Mouse (Mus musculus) adrenal gland, postnatal 14 days (tissue): Measurements from ENCODE around the gene Gse1. TPM values are rescaled to one million over a fixed set of nuclear protein-coding genes. Genes with fewer than 3 reads are reported as not detected.

Source experiments
- DNase-seq: peaks from one replicate; pipeline ENCODE4 v3.0.0; 2021; ENCODE audit warnings: mixed read lengths
- total RNA-seq: library from RNA; stranded (reverse); gene quantifications from 2 replicates; pipeline ENCODE4 v1.2.3, GENCODE M21; 2021

The Gse1 gene
- total RNA-seq, 1 experiment from 2014 or later = 29.9 TPM

DNA sequence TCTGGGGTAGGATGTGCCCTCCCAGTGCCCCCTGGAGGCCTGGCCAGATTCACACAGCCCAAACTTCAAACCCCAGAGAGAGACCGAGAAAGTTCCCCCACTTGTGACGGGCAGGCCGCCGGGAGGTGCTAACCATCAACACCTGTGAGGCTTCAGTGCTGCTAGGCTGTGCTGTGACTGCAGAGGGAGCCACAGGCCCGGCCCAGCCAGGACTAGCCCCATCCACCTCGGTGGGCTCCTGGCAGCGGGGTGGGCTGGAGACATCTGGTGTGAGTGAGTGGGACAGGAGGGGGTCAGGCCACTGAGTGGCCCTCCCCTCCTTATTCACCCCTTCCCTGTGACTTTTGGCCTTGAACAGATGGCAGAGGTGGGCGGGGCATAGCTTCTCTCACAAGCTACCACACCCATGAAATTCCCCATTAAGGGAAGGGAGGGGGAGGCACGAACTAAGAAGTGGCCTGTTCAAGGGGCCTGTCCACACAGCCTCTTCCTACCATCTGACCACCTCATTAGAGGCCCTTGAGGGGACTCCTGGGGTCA lies 179.5 kb downstream of the Gse1 start:
- DNase-seq = peak; percentile 51

GRCm38 (mm10) chr8:120408241-120409215 lies 180.3 kb downstream of the Gse1 start:
- no peak for DNase-seq

- no peak for DNase-seq
Observed at GRCm38 (mm10) chr8:120409371-120410013, 181.2 kb downstream of the Gse1 start.

DNA sequence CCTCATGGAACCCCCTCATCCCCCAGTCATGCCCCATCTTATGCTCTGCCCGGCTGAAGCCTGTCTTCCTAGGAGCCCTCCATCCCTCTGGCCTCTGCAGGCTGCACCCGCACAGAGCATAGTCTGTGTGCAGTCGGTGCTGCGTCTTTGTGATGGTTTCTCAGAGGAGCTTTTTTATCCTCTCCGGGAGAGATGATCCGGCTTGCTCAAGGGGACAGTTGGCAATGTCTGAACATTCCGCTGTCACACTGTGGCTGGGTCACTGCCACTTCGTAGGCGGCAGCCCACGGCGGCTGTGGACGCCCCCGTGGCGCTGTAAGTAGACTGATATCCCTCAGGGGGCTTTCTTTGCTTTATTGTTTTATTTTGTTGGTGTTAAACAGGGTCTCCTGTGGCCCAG lies 182.8 kb downstream of the Gse1 start:
- no peak for DNase-seq

- no peak for DNase-seq
Observed at GRCm38 (mm10) chr8:120411862-120412261, 183.6 kb downstream of the Gse1 start.

GRCm38 (mm10) chr8:120412357-120412756 lies 184.1 kb downstream of the Gse1 start:
- no peak for DNase-seq

- DNase-seq = no peak
Observed at GRCm38 (mm10) chr8:120412911-120413625, 184.8 kb downstream of the Gse1 start.

- DNase-seq = no peak
Observed at GRCm38 (mm10) chr8:120413626-120413988, 185.4 kb downstream of the Gse1 start.

- no peak for DNase-seq
Observed at GRCm38 (mm10) chr8:120414216-120414615, 186.0 kb downstream of the Gse1 start.

GRCm38 (mm10) chr8:120415474-120415873 lies 187.2 kb downstream of the Gse1 start:
- no peak for DNase-seq

DNA sequence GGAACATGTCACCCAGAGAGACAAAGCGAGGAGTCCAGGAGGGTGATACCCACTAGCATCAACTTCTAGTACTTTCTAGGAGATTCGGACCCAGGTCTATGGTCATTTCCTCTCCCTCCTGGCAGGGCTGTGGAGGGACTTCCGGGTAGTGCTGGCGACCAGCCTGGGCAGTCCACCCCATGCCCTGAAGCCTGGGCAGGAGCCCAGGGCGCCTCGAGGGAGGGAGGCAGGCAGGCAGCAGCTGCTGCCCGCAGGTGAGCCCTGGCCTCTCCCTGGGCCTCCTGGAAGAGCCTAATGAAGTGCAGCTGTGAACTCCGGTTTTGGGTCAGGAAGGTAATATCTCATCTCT lies 187.9 kb downstream of the Gse1 start:
- DNase-seq = no peak

DNA sequence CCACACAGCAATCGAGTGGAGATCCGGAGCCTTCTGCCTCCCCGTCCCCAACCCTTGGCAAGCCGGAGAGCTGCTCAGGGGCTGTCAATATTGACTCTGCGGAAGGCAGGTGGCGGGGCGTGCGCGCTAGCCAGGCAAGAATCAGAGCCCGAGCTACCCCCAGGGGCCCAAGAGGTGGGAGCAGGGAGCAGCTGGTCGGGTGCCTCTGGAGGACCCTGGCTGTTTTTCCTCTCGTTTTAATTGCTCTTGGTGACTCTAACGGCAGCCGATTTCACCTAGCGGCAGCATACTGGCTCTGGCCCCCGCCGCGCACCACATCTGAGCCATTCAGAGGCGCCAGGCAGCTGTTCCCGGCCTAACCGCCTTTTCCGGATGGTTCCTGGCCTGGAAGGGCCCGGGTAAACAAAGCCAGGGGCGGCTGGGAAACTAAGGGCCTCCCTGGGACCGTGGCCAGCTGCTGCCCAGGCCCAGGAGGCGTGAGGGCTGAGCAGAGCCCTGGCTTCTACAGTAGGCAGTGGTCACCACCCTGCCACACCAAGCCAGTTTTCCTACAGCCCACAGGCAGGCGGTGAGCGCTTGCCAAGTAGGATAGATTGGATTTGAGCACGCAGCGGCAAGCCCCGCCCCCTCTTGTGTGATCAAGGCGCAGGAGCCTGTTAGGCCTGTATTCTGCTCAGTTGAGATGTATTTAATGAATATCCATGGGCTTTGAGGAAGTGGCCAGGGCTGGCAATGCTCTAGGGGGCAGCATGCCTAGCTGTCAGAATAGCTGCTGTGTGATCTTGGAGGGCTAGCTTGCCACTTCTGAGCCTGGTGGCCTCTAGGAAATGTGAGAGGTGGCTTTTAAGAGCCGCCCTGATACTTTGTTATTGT lies 188.5 kb downstream of the Gse1 start:
- DNase-seq = peak; percentile 78

GRCm38 (mm10) chr8:120418188-120418587 lies 189.9 kb downstream of the Gse1 start:
- peak; percentile 47 for DNase-seq

DNA sequence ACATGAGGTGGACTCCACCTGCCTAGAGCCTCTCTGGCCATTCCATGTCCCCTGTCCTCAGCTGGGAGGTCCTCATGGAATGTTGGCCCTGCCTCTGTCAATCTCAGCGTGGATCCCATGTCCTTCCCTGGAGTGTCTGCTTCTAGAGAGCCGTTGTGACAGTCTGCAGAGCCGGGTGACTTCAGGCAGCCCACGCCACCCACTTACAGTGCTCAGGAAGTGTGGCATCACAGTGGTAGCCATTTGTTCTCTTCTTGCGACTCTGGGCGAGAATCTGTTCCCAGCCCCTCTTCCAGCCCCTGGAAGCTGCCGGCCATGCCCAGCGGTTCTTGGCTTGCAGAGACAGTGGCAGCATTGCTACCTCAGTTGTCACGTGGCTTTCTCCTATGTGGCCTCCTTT lies 191.4 kb downstream of the Gse1 start:
- DNase-seq = no peak

- no peak for DNase-seq
Observed at GRCm38 (mm10) chr8:120420226-120420625, 192.0 kb downstream of the Gse1 start.

- DNase-seq = peak; percentile 83
Observed at GRCm38 (mm10) chr8:120421638-120422037, 193.4 kb downstream of the Gse1 start.

GRCm38 (mm10) chr8:120422236-120422635 lies 194.0 kb downstream of the Gse1 start:
- peak; percentile 63 for DNase-seq

DNA sequence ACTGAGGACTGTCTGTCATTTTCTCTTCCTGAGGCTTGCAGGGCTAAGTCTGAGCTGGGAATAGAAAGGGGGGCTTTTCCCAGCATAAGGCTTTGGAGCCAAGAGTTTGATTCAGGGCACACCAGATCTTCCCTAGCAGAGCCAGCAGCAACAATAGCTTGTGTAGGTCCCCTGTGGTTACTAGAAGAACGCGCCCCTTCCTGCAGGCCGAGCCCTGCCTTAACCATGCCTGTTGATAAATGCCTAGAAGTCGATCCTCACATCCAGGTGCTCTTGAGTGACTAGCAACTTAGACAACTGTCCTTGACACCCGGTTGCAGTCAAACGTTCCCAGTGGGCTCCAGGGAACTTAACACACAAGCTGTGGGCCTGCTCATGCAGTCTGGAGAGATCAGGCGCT lies 195.3 kb downstream of the Gse1 start:
- no peak for DNase-seq

GRCm38 (mm10) chr8:120424829-120425198 lies 196.6 kb downstream of the Gse1 start:
- no peak for DNase-seq

DNA sequence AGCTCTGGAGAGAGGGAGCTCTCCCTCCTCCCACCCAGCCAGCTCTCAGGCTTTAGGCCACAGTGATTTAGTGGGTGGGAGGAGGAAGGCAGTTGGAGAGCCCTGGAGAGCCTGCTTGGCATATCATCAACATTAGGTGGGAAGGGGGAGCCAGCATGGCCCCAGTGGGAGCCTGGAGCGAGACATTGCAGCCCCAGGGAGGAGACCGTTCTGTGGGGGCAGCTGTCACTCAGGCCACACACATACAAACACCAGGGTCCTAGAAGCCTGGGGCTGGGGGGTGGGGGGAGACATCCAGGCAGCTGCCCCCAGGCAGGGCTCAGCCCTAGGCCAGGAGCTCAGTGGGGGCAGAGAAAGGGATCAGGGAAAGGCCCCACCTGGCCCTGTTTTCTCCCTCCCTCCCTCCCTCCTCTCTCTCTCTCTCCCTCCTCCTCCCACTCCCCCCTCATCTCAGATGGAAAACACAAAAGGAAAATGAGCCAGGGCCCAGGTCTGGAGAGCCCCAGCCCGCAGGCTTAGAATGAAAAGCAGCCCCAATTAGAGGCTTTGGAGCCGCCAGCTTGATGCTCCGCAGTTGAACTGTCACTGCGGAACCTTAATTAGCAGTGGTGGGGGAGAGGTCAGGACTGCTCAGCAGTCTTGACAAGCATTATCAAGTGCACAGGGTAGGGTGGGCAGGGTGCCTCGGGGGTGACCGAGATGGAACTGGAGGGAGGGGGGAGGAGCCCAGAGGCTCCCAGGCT lies 197.1 kb downstream of the Gse1 start:
- no peak for DNase-seq

DNA sequence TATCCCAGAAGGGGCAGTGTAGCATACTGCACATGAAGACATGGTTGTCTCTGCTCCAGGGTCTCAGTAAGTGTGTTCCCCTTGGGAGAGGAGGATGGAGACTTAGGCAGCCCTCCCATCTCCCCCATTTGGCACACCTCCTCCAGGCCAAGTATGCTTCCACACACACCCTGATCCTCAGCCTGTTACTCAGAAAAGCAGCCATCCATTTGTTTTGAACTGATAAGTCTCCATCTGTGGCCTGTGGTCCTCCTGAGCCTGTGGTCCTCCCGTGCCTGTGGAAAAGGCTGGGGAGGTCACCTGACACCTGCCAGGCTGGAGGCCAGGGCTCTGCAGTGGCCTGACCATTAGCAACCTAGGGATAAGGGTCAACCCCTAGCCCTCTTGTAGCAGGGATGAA lies 197.8 kb downstream of the Gse1 start:
- no peak for DNase-seq
